Mouse (Mus musculus) T-helper 1 cell (primary cell): ENCODE data around the gene Cbx3.
"Not testable (repeated sequence)": the region's sequence is repeated elsewhere in the genome, so short reads cannot be mapped to it uniquely, and the experiment has no call there.

ENCODE experiments used
- in situ Hi-C: fragments of 300-600 bp; cut with MboI, MseI; formaldehyde crosslinking; loops from one replicate; pipeline ENCODE4 v1.15.1; 2025; ENCODE audit warnings: high pct_unique_total_duplicates

Gene Cbx3

DNA sequence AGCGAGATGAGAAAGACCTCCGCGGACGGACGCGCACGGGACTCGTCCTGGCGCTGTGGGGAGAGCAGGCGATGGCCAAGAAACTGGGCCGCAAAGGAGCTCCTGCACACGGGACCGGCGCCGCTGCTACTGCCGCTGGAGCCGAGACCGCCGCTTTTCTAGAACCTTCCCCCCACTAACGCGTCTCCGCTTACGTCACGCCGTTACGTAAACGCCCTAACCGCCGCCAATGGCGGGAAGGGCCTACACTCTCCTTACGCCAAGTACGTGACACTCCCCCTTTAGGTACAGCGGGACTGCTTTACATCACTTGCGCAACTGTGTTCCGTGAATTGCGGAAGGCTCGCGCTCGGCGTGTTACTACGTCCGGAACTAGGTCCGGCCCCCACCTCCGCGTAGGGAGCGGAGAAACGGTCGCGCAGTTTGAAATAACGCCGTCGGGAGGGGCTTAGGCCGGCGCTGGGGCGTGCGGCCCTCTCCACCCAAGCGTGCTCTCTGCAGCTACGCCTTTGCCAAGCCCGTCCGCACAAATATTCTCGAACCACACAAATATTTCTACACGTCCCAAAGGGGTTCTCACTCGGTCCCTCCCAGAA lies 347 bp upstream of the Cbx3 start, which contains the start of gene Hnrnpa2b1:
Gene Hnrnpa2b1 (minus strand): TSS at position 180 of the 596 bp plus-strand sequence.
- in situ Hi-C loops: loop anchor here (5.0 kb wide), 1 partner anchor 47 kb away; no protein-coding TSS in a partner anchor

DNA sequence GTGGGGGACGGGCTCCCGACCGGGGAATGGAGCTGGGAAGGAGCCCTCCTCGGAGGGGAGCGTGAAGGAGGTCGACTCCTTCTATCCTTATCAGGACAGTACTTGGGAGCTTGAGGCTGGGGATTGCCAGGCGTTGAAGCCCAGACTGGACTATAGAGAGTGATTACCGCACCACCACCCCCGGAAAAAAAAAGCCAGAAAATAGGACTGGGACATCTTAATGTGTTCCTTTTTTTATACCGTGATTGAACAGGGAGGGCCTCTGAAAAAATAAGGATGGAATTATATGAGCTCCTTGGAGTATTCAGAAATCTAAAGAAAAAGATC lies 982 bp downstream of the Cbx3 start:
- in situ Hi-C loops: loop anchor here (5.0 kb wide), 1 partner anchor 46 kb away; no protein-coding TSS in a partner anchor

DNA sequence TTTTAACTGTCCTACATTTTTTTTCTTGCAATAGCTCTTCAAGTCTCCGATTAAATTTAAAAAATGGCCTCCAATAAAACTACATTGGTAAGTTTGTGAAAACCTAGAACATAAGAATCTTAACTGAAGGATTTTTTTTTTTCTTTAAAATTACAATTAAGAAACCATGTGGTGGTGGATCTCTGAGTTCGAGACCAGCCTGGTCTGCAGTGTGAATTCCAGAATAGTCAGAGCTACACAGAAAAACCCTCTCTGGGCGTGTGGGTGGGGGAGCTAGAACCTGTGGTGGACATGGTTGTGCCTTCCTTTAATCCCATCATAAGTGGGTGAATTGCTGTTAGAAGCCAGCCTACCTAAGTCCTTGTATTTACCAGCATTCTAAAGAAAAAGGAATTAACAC lies 1.6 kb downstream of the Cbx3 start:
- in situ Hi-C loops: loop anchor here (5.0 kb wide), 1 partner anchor 46 kb away; no protein-coding TSS in a partner anchor

DNA sequence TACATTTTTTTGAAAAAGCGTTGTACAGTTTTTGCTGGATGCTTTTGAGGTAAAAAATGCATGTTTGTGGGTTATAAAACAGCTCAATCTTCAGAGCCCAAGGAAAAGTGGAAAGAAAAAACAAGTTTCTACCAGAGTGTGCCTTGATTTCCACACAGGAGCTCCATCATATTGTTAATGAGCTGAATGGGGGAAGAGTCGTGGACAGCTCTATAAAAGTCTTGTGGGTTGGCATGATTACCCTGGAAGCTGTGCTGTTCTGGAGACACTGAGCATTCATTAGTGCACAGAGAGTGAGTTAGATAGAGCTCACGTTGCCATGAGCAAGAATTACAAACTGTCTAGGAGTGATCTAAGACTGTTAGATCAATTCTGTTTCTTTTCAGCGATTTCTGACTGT lies 2.1 kb downstream of the Cbx3 start:
- in situ Hi-C loops: loop anchor here (5.0 kb wide), 1 partner anchor 45 kb away; no protein-coding TSS in a partner anchor

DNA sequence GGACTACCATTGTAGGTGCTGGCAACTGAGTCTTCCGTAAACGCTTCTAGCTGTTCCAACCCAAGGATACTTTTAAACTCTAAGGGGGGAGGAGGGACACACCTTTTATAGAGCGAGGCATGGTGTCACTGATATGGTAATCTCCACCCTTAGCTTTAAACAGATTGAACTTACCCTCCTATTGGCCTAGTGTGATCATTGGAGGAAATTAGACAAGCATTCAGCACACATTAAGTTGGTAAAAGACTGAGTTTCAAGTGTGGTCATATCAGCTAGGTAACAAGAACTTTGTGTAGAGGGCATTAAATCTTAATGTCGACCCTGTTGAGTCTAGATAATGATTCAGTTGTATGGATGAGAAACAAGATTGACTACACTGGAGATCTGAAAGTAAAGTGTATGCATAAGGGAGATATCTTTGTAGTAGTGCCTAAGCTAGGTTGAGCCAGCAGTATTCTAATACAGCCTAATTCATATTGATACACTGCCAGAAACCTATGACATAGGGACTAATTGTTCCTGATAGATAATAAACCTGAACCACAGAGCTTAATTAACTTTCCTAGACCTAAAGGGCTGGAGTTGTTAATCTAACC lies 9.1 kb downstream of the Cbx3 start:
- in situ Hi-C loops: no loop called here

DNA sequence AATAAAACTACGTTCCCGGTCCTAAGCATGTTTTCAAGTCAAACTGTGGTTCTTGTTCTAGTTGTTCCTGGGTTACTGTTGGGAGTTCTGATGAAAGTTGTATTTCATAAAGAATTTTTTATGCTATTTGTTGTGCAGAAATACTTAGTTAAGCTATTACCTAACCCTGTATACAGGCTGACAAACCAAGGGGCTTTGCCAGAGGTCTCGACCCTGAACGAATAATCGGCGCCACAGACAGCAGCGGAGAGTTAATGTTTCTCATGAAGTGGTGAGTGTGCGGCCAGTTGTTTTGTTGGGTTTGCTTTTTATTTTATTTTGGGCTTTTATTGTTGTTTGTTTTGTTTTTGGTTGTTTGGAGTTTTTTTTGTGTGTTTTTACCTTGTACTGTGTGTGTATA lies 11.4 kb downstream of the Cbx3 start:
- in situ Hi-C loops: no loop called here

DNA sequence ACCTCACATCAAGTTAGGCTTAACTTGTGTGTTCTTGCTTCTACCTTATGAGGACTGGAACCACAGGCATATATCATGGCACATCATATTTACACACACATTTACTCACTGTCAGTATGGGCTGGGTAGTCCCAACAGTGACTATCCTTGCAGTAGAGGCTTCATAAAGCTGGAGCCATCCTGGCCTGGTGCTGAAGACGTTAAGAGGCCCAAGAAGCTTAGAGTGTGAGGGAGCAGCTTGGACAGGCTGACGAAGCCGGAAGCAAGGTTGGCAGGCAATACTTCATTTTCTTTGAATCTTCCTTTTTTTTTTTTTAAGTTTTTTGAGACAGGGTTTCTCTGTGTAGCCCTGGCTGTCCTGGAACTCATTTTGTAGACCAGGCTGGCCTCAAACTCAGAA lies 13.7 kb downstream of the Cbx3 start:
- in situ Hi-C loops: no loop called here

DNA sequence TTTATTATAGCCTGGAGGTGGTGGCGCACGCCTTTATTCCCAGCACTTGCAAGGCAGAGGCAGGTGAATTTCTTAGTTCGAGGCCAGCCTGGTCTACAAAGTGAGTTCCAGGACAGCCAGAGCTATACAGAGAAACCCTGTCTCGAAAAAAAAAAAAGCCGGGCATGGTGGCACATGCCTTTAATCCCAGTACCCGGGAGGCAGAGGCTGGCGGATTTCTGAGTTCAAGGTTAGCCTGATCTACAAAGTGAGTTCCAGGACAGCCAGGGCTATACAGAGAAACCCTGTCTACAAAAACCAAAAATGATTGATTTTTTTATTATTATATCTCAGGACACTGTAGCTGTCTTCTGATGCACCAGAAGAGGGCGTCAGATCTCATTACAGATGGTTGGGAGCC lies 14.4 kb downstream of the Cbx3 start:
- in situ Hi-C loops: not testable (repeated sequence)

DNA sequence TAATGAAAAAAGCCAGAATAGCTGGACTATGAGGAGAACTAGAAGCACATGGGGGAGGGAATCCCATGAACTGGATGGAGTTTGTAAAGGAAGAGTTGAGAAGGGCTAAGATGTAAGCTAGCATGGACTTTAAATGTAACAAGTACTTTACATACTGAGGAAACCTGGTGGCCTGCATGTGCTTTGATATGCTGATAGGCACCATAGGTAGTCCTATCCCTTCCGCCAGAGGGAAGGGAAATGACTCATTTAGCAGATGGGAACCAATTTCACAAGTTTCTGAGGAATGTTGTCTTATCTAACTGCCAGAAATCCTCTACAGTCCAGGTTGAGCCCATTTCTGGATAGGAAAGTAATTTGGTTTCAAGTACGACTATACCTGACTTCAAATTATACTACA lies 15.5 kb downstream of the Cbx3 start:
- in situ Hi-C loops: no loop called here

DNA sequence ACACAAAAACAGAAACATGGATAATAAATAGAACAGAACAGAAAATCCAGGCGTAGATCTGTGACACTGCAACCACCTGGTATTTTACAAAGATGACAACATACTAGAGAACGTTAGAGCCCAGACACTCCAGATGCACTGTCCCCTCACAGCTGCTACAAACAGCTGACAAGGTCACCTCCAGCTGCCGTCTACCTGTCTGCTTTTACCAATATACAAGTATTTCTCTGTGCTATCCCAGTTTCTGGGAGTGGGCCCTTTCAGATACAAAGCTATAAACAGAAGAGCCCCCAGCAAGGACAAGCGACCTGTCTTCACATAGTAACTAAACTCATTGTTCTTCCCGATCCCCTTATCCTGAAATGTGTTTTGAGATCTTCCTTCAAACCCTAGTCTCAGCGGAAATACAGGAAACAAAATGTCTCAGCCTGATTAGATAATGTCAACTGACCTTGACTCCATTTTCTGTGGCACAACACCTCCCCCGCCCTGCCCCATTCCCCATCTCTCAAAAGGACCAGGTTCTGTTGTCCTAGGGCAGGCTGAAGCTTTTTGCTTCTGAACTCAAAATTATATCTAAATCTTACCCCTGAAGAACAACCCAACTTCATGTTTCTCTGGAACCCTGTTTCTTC lies 16.0 kb downstream of the Cbx3 start:
- in situ Hi-C loops: no loop called here

DNA sequence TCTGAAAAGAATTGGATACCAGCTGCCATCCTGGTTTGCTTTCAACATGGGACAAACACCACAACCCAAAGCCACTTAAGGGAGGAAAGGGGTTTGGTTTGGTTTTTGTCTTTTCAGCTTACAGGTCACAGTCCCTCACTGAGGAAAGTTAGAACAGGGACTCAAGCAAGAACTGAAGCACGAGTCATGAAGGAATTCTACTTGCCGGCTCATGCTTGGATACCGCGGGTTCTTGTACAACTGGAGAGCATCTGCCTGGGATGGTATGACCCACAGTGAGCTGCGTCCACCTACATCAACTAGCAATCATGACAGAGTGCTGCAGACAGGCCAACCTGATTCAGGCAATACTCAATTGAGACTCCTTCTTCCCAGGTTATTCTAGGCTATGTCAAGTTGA lies 16.6 kb downstream of the Cbx3 start:
- in situ Hi-C loops: no loop called here

DNA sequence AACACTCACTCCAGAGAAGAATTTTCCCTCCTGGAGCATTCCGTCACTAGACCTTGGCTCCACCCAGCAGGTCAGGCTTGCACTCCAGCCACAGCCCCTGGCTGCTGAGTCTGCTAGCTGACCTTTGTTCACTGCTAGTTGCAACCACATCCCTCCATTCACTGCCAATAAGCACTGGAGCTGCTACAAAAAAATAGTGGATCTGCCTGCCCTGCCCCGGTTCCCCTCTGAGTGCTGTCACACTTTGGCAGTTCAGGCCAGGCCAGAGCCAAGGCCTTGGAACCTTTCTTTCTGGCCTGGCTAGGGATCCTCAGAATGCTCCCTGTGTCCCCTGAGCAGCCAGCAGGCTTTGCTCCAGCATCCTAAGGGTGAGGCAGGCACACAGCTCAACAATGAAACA lies 19.6 kb downstream of the Cbx3 start:
- in situ Hi-C loops: no loop called here

DNA sequence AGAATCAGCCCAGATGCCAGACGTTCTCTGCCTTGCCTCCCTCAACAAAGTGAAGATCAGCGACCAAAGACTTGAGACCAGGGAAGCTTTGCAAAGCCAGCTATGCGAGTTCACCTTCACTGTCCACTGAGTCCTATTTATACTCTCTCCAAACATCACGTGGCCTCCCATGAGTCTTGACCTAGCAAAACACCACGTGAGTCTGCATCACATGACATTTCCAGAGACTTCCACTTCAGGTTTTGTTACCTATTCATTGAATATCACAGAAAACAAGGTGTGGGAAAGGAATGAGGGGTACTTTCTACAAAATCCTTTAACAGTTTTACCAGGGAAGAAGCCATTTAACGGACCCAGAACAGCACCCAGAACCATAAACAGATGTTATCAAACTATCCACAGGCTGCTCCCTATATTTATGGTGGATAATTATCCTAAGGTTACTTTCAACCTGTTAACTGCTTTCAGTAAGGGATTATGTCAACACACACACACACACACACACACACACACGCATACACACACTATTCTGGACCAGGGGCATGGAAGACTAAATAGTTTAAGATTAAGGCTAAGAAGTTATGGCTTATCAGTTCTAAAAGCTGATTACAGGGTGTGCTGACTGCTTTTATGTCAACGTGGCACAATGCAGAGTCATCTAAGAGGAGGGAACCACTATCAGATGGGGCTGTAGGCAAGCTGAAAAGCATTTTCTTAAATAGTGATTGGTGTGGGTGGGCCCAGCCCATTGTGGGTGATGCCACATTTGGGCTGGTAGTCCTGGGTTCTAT lies 27.4 kb downstream of the Cbx3 start:
- in situ Hi-C loops: no loop called here

DNA sequence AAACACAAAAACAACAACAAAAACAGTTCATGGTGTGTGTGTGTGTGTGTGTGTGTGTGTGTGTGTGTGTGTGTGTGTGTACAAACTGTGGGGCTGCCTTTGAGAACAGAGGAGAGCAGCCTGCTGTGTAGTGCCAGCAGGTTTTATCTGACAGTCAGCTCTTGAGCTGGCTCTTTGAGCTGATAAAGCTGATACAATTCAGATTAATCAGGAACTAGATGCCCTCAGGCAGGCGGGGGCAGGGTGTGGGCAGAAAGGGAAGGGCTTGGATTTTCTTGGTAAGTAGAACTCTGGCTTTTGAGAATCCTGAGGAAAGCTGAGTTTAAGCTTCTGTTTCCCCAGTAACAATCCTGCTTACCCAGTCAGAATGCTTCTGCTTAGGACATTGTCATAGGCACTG lies 35.5 kb downstream of the Cbx3 start:
- in situ Hi-C loops: loop anchor here (5.0 kb wide), 1 partner anchor 52 kb away; no protein-coding TSS in a partner anchor

DNA sequence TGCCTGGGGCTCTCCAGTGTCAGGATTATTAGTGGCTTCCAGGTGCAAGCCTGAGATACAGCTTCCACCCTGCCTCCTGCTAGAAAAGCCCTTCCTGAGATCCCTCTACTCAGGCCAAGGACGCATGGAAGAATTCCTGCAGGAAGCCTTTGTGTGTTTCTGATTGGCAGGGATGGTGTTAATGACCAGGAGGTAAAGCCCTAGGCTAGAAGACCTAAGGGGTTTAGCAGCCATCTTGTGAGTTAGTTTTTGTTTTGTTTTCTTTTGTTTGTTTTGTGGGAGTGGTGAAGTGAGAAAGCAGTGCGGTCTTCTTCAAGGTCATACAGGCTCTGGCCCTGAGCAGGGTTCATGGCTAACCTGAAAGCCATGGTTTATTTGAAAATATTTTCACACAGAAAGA lies 37.4 kb downstream of the Cbx3 start:
- in situ Hi-C loops: loop anchor here (5.0 kb wide), 1 partner anchor 50 kb away; no protein-coding TSS in a partner anchor

DNA sequence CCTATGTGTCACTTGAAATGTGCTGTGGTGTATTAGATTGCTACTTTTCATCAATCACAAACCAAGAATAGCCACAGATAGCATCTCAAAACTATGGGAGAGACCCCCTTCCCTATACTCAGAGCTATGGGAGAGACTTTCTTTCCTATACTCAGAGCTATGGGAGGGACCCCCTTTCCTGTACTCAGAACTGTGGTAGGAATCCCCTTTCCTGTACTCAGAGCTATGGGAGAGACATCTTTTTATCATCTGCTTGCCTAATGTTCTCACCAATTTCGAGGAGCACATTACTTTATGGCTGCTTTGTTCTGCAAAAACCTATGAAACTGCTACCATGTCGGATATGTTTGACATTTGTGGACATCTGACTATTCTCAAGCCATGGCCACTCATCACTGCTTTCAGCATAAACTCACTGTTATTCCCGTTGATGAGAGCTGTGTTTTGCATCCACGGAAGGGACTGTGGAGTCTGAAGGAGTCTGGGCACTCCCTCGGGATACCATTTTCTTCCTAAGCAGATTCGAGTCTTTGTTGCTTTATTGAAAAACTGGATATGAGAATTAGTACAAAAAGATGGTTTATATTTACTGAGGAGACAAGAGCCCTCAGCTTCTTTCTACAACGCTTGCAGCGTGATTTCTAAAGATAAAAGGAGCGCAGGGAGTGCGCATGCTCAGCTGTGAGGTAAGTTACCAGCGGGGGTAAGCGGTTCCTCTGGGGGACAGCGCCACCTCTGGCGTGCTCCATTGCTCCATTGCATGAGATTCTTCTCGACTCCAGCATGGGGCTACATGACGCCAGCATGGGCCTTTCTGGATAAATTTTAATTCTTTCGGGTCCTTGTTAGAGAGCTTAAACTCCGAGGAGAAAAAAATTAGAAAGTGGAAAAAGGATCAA lies 38.8 kb downstream of the Cbx3 start:
- in situ Hi-C loops: loop anchor here (5.0 kb wide), 1 partner anchor 48 kb away; no protein-coding TSS in a partner anchor

DNA sequence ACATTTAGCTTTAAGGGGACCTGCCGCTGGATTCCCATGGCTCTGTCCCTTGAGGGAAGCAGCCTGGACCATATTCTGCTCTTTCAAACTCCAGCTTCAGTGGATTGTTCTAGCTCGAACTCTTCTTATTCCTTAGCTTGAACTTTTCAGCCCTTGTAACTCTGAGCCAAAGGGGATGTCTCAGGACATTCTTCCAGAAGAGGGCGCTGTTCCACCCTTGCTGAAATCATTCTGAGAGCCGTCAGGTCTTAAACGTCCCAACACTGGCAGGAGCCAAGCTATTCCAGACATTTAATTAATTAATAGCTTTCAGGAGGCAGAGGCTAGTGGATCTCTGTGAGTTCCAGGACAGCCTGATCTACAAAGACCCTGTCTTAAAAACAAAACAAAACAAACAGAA lies 39.9 kb downstream of the Cbx3 start:
- in situ Hi-C loops: no loop called here

DNA sequence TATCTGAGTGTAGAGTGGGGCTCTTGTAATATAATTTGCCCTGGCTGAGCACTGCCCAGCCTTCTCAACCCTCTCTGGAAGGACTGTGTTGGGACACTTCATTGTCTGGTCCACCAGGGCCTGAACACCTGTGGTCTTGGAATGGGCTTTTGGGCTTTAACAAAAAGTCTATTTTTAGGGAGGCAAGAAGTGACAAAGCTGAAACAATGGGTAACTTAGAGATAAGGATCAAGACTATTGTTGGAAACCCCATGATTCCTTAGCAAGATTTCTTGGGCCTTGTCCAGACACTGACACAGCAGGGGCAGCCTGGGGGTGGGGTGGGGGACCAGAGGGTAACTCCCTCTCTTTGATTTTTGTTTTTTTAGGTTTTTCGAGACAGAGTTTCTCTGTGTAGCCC lies 40.8 kb downstream of the Cbx3 start:
- in situ Hi-C loops: no loop called here

DNA sequence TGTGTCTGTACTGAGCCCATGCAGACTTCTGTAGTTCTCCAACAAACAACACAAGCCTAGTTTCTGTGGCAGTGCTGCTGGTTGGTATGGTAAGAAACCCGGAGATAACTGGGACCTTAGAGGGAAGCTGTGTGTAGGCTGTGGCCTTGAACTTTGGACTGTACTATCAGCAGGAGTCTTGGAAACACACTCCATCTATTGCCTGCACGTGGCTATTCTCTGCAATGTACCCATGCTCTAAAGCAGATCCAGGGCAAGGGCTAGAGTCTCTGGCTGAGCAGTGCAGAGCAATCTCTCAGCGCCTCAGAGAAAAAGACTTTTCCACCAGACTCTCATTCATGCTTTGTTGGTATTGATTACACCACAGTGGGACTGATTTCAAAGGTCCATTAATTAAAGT lies 43.6 kb downstream of the Cbx3 start:
- in situ Hi-C loops: no loop called here

DNA sequence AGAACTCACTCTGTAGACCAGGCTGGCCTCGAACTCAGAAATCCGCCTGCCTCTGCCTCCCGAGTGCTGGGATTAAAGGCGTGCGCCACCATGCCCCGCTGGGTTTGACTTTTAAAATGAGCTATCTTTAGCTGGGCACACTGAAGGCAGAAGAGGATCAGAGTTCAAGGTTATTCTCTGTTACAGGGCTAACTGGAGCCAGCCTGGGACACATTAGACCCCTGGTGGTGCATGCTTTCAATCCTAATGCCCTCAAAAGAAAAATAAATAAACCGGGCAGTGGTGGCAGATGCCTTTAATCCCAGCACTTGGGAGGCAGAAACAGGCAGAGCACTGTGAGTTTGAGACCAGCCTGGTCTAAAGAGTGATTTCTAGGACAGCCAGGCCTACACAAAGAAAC lies 44.7 kb downstream of the Cbx3 start:
- in situ Hi-C loops: loop anchor here (5.0 kb wide), 1 partner anchor 43 kb away; the partner anchor contains the start of gene Cbx3

DNA sequence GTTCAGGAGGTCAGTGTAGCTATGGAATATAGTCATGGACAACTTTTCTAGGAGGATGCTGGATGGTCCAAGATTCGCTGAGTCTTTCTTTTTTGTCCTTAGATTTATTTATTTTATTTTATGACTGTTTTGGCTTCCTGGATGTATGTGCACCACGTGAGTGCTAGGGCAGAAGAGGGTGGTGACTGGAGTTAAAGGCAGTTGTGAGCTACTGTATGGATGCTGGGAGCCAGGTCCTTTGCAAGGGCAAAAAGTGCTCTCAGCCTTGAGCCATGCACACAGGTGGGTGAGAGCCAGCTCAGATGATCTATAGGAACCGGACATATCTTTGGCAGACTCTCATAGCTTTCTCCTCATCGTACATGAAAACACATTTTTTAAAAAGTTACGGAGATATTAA lies 53.1 kb downstream of the Cbx3 start:
- in situ Hi-C loops: no loop called here
